Mouse (Mus musculus) ovary, postnatal 10 days (tissue): ENCODE data around the gene Gm4869.

Source experiments
- DNase-seq: peaks from one replicate; pipeline ENCODE4 v3.0.0; 2022; ENCODE audit warnings: low spot score

Gm4869 gene

GRCm38 (mm10) chr5:140526754-140527153, 81.3 kb downstream of the Gm4869 start:
- no peak for DNase-seq

GRCm38 (mm10) chr5:140538111-140538683, 92.8 kb downstream of the Gm4869 start:
- no peak for DNase-seq

GRCm38 (mm10) chr5:140540106-140540505, 94.7 kb downstream of the Gm4869 start:
- DNase-seq, result peak; percentile 76

GRCm38 (mm10) chr5:140542811-140543575, 97.5 kb downstream of the Gm4869 start:
- DNase-seq, result no peak
